Mouse (Mus musculus) E14TG2a.4 (cell line): ENCODE results near the gene Srgap2.

ENCODE experiments used
- CTCF ChIP-seq: conservative IDR thresholded peaks from 2 replicates; pipeline ENCODE4 v1.5.1; 2014; ENCODE audit warnings: low read length
- NANOG ChIP-seq: IDR thresholded peaks from 2 replicates; pipeline ENCODE4 v1.6.1; 2014; ENCODE audit warnings: borderline replicate concordance, low read length, mixed read lengths
- POU5F1 ChIP-seq: IDR thresholded peaks from 2 replicates; pipeline ENCODE4 v1.6.1; 2014; ENCODE audit warnings: low read length, borderline replicate concordance

GRCm38 (mm10) chr1:131420660-131421059, 106.5 kb downstream of the Srgap2 start:
- TF ChIP-seq CTCF (no peak), POU5F1 (no peak), NANOG (no peak)
